Mouse (Mus musculus): Measurements from ENCODE around the gene Zbtb1. TPM values are rescaled to one million over a fixed set of nuclear protein-coding genes. Genes with fewer than 3 reads are reported as not detected.

The Zbtb1 gene
- 0.79 and 4.7 TPM in 2 replicates for polyA plus RNA-seq (2012; ENCODE audit: insufficient read depth, low replicate concordance)

DNA sequence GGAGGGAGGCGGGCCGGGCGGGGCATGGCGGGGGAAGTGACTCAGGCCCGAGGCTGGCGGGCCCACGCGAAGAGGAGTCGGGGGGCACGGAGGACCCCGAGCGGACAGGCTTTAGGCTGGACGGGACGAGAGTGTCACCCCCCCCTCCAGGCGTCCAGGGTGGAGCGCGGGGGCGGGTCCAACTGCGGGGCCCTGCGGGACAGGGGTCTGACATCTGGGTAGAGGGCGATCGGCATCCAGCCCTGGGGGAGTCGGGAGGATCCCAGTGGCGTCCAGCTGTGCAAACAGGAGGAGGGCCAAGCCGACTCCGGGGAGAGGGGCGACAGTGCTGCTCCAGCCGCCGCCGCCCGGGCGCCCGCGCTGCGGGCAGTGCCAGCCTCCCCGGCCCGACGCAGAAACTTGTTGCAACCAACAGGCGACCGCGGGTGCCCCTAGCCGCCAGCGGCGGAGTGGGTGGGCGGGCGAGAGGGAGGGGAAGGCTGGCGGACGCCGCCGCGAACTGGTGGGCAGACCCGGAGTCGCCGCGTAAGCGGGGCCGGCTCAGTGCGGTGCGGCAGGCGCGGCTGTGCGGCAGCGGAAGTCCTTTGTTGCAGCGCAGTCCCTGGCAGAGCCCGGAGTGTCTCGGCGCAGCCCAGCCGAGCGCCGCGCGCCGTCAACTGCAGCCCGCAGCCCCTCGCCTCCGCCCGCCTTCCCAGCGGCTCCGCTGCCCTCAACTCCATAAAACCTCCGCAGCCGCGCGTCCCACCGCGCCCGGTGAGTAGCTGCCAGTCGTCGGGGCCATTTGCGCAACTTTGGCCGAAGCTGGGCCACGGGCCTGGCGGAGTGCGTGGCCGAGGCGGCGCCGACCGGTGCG lies at the start of gene Zbtb1:
Gene Zbtb1 (plus strand): TSS at position 289 of the 853 bp plus-strand sequence.
- H3K4me3 ChIP-seq (replicated peaks): peak within 1 kb of the TSS; percentile 97
- H3K9me3 ChIP-seq: no peaks in the 10 kb centered on the region
- H3K36me3 ChIP-seq (replicated peaks; ENCODE audit: low read length): peaks cover 5% of the 10 kb centered on the region
- no peak for TF ChIP-seq FLI1 (IDR thresholded peaks at IDR 0.05; ENCODE audit: low read length)
- no peak for TF ChIP-seq GATA1 (IDR thresholded peaks at IDR 0.05; ENCODE audit: borderline replicate concordance, low read length)
- no peaks in the 10 kb centered on the region for H3K27me3 ChIP-seq (replicated peaks)
- H3K4me1 ChIP-seq: peaks cover 69% of the 10 kb centered on the region

DNA sequence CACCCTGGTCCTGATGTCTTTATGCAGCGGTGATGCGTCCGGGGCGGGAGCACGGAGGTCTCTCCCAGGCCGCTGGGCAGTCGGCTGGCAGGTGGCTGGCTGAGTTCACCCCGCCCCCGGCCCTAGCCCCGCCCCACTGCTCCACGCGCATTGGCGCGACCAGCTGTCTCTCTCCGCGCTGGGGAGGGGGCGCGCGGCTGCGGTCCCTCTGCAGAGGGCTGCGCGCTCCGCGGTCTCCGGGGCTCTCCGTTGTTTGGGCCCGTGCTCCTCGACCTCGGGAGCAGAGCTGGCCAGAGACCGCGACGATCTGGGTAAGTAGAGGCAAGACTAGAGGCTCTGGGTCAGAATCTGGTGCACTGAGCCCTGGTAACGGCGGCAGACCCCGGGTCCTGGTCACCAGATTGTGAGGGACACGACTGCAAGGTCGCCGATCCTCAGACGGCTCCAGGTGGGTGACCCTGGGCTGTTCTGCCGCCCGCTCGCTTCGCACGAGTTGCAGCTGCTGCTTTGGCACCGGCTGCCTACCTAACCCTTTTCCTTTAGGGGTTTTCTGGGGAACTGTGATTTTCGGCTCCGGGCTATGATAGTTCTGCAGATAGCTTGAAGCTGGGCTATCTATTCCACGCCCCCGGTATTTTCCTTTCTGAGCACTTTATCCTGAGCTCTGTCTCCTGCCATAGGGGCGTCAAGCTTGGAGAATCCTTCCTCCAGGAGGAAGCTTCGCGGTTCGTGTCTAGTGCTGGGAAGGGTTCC lies 45.2 kb upstream of the Zbtb1 start, which contains the start of gene Akap5:
Gene Akap5 (plus strand): TSS at position 213 of the 753 bp plus-strand sequence.
- H3K9me3 ChIP-seq: peaks cover 41% of the 10 kb centered on the region
- H3K4me3 ChIP-seq (replicated peaks): peak within 1 kb of the TSS; percentile 86
- H3K27me3 ChIP-seq (replicated peaks): no peaks in the 10 kb centered on the region
- TF ChIP-seq GATA1 (IDR thresholded peaks at IDR 0.05; ENCODE audit: borderline replicate concordance, low read length): no peak
- TF ChIP-seq FLI1 (IDR thresholded peaks at IDR 0.05; ENCODE audit: low read length): no peak
- peaks cover 85% of the 10 kb centered on the region for H3K36me3 ChIP-seq (replicated peaks; ENCODE audit: low read length)
- H3K4me1 ChIP-seq: peaks cover 65% of the 10 kb centered on the region

DNA sequence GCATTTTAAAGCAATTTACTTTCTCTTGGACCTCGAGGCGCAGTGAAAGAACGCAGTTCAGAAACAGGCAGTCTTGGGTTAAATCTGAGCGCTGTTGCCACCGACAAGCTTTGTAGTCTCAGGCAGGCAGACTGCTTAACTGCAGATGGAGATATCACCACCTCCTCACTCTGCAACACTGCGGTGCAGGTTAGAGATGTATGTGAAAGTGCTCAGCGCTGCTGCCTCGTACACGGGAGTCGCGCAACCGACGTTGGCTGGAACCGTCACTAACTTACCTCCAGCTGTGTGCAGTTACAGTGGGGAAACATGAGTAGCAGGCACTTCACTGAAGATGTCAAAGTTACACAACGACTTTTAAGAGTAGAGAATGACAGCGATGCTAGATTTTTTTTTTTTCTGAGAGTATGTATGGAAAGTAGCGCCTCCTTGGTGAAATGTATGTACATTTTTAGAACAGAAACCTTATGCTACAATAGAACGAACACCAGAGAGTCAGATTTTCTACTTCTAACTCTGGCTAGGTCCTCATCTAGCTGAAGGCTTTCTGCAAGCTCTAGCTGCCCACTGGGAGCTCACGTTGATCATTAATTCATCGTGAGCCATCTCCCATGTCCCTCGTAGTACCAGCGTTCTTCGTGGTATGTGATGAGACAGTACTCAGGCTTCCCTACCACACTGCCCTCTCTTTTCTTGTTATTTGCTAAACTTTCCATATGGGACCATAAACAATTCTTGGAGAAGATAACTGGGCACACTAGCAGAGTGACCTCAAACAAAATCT lies 43.4 kb upstream of the Zbtb1 start:
- TF ChIP-seq FLI1 (IDR thresholded peaks at IDR 0.05; ENCODE audit: low read length) (no peak), GATA1 (IDR thresholded peaks at IDR 0.05; ENCODE audit: borderline replicate concordance, low read length) (no peak)
- Histone ChIP-seq H3K4me1 (peaks cover 47% of the 10 kb centered on the region), H3K9me3 (peaks cover 55% of the 10 kb centered on the region), H3K4me3 (replicated peaks) (peak overlapping the region; percentile 73), H3K27me3 (replicated peaks) (no peaks in the 10 kb centered on the region), H3K36me3 (replicated peaks; ENCODE audit: low read length) (peaks cover 85% of the 10 kb centered on the region)

DNA sequence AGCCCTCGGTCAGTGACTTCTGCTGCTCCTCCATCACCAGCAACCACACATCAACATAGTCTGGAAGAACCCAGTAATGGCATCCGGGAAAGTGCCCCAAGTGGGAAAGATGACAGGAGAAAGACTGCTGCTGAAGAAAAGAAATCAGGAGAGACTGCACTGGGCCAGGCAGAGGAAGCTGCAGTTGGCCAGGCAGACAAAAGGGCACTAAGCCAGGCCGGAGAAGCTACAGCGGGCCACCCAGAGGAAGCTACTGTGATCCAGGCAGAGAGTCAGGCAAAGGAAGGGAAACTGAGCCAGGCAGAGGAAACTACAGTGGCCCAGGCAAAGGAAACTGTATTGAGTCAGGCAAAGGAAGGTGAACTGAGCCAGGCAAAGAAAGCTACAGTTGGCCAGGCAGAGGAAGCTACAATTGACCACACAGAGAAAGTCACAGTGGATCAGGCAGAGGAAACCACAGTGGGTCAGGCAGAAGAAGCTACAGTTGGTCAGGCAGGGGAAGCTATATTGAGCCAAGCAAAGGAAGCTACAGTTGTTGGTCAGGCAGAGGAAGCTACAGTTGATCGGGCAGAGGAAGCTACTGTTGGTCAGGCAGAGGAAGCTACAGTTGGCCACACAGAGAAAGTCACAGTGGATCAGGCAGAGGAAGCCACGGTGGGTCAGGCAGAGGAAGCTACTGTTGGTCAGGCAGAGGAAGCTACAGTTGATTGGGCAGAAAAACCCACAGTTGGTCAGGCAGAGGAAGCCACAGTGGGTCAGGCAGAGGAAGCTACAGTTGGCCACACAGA lies 41.3 kb upstream of the Zbtb1 start:
- Histone ChIP-seq H3K36me3 (replicated peaks; ENCODE audit: low read length) (peaks cover 75% of the 10 kb centered on the region), H3K27me3 (replicated peaks) (no peaks in the 10 kb centered on the region), H3K9me3 (peaks cover 55% of the 10 kb centered on the region), H3K4me3 (replicated peaks) (peak overlapping the region; percentile 59), H3K4me1 (peaks cover 39% of the 10 kb centered on the region)
- TF ChIP-seq FLI1 (IDR thresholded peaks at IDR 0.05; ENCODE audit: low read length) (no peak), GATA1 (IDR thresholded peaks at IDR 0.05; ENCODE audit: borderline replicate concordance, low read length) (no peak)

DNA sequence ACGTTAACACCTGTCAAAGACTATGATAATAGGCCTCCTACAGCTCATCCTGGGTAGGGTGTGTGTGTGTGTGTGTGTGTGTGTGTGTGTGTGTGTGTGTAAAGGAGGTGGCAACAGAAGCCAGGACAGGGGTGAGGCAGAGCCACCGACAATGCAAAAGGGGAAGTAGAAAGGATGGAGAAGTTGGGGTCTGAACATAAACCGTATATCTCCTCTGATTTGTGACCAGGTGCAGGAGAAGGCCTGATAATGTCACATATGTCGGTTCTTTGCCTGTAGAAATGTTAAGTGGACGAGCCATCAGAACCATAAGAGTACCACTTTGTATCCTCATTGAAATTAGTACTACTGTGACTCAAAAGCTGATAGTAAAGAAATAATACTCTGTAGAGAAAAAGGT lies 36.4 kb upstream of the Zbtb1 start:
- Histone ChIP-seq H3K27me3 (replicated peaks) (no peaks in the 10 kb centered on the region), H3K4me1 (peaks cover 21% of the 10 kb centered on the region), H3K36me3 (replicated peaks; ENCODE audit: low read length) (peaks cover 33% of the 10 kb centered on the region), H3K9me3 (peaks cover 25% of the 10 kb centered on the region), H3K4me3 (replicated peaks) (no peak overlapping the region)
- TF ChIP-seq FLI1 (IDR thresholded peaks at IDR 0.05; ENCODE audit: low read length) (no peak), GATA1 (IDR thresholded peaks at IDR 0.05; ENCODE audit: borderline replicate concordance, low read length) (no peak)

DNA sequence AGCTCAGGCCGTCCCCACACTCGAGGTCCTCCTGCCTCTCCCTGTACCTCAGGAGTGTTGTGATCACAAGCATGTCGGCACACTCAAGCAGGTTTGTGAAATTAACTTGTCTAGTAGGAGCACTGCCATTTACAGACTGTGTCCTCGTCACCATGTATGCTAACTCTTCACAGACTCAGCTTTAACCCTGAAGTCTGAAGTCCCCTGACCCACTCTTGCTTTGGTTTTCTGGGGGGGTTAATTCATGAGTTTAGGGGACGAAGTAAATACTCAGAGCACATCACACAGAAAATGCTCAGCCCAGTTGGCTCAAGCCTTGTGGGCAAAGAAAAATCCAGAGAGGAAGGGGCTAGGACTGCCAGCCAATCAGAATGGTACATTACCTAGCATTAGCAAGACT lies 34.4 kb upstream of the Zbtb1 start:
- H3K36me3 ChIP-seq (replicated peaks; ENCODE audit: low read length): peaks cover 24% of the 10 kb centered on the region
- H3K4me1 ChIP-seq: peaks cover 28% of the 10 kb centered on the region
- H3K27me3 ChIP-seq (replicated peaks): no peaks in the 10 kb centered on the region
- TF ChIP-seq FLI1 (IDR thresholded peaks at IDR 0.05; ENCODE audit: low read length): no peak
- H3K4me3 ChIP-seq (replicated peaks): no peak overlapping the region
- 0 out of 2 replicates have a peak, but pooled peaks cover 7% of the 10 kb centered on the region for H3K9me3 ChIP-seq

DNA sequence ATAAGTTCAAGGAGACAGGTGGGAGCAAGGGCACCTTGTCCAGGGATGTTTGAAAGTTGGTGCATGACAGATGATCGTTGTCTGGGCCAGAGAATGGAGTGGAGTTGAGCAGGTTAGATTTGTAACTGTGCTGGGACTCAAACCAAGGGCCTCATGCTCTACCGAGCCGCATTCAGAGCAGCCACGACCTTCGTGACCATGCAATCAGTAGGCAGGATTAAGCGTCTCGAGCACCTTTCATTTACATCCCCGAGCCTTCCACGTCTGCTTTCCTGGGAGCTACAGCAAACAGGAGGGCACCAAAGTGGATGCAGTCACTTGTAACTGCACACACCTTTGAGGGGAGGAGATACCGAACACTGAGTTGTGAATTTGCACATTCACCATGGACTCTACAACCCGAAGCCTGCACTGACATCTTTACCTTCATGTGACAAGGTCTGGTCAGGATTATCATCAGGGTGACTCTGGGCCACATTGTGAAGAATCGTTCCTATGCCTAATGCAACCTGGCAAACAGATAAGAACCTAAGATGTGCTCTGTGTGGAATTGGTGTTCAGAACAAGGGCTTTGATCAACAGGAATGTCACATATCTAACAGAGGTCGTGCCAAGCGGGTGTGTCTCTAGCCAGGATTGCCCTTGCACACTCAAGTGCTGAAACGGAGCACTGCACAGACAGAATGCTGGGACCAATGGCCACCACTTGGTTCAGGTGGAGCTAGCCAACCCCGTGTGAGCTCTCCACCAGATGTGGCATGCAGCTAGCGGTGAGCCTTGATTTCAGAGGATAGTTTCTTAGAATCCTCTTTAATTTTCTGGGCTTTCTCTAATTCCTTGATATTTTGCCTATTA lies 33.7 kb upstream of the Zbtb1 start:
- Histone ChIP-seq H3K27me3 (replicated peaks) (no peaks in the 10 kb centered on the region), H3K9me3 (no peaks in the 10 kb centered on the region), H3K4me1 (peaks cover 33% of the 10 kb centered on the region), H3K36me3 (replicated peaks; ENCODE audit: low read length) (peaks cover 17% of the 10 kb centered on the region), H3K4me3 (replicated peaks) (no peak overlapping the region)
- TF ChIP-seq GATA1 (IDR thresholded peaks at IDR 0.05; ENCODE audit: borderline replicate concordance, low read length) (no peak), FLI1 (IDR thresholded peaks at IDR 0.05; ENCODE audit: low read length) (no peak)

DNA sequence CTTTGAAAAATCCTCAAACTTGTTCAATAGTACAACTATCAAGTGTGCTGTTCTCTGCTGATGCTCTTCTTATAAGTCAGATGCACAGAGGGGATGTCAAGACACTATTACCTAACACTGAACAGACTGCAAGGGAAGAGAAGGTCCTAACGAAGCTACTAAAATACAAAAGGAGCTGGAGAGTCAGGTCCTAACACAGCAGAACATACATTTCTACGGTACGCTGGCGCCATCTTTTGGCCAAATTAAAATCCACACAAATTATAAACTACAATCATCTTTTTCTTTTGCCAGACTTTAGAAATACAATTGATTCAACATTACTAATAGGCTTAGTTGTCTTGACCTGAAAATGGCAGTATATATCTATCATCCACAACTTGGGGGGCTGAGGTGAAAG lies 29.0 kb upstream of the Zbtb1 start:
- no peak overlapping the region for H3K4me3 ChIP-seq (replicated peaks)
- H3K27me3 ChIP-seq (replicated peaks): no peaks in the 10 kb centered on the region
- H3K4me1 ChIP-seq: peaks cover 41% of the 10 kb centered on the region
- TF ChIP-seq GATA1 (IDR thresholded peaks at IDR 0.05; ENCODE audit: borderline replicate concordance, low read length) (no peak), FLI1 (IDR thresholded peaks at IDR 0.05; ENCODE audit: low read length) (no peak)
- peaks cover 39% of the 10 kb centered on the region for H3K36me3 ChIP-seq (replicated peaks; ENCODE audit: low read length)
- H3K9me3 ChIP-seq: no peaks in the 10 kb centered on the region

Measured in megakaryocyte, embryonic 14.5 days (primary cell).